Mouse (Mus musculus) A20 (cell line): ENCODE results near the gene Olfr615.
"Not testable (repeated sequence)": the region's sequence is repeated elsewhere in the genome, so short reads cannot be mapped to it uniquely, and the experiment has no call there.

Source experiments
- DNase-seq: peaks from one replicate; pipeline ENCODE4 v3.0.0-alpha.2; 2011; ENCODE audit warnings: low read depth, low spot score

Olfr615 gene

DNA sequence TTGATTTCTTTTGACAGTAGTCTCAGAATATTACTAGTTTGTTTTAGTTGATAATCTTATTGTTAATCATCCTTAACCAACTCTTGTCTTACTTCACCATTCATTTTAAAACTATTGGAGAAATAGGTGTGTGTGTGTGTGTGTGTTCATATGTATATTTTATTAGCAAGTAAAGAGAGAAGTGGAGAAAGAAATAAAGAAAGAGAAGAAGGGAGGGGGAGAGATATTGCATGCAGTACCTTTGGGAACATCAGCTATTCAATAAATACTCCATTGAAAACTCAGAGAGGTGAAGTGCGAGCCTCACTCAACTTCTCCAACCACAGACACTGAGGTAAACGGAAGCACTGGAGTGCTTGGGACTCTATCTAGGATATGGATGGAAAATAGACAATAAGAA is at the start of gene Olfr615:
Olfr615 (plus strand) TSS at position 301 of the 400 bp plus-strand sequence.
- no peak for DNase-seq

DNA sequence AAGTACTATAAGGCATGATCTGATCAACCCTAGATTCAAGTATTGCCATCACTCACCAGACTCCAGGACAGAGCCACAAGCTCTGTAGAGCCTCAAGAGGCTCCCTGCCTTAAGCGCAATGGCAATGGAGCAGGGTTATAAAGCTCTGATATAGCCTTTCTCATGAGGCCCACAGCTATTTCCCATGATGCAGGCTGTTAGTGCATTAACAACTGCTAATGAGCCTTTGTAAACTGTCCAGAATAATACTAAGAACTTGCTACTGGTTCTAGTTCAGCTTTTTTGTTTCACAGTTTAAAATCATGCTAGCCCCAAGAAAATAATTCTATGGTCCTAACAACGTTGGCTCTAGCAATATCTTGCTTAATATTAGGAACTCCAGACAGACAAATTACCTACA is 43.9 kb upstream of the Olfr615 start, which contains the start of gene Olfr610:
Olfr610 (minus strand) TSS at position 101 of the 400 bp plus-strand sequence.
- DNase-seq = no peak

DNA sequence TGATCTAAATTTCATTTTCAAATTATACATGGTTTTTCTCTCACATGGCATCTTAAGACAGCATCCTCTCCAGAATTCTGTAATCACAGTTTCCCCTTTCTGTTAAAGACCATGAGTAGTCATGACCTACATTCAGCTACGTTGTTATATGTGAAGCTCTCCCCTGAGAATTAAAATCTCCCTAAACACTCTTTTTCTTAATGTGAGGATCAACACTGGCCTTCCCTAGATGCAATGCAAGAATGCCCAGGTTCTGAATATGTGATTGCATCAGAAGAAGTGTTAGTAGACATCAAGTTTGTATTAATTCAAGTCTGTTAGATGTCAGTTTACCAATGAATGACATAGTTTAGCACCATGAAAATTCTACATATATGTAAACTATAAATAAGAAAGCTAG is 35.1 kb upstream of the Olfr615 start, which contains the start of gene Olfr611:
Olfr611 (minus strand) TSS at position 101 of the 400 bp plus-strand sequence.
- DNase-seq = not testable (repeated sequence)

DNA sequence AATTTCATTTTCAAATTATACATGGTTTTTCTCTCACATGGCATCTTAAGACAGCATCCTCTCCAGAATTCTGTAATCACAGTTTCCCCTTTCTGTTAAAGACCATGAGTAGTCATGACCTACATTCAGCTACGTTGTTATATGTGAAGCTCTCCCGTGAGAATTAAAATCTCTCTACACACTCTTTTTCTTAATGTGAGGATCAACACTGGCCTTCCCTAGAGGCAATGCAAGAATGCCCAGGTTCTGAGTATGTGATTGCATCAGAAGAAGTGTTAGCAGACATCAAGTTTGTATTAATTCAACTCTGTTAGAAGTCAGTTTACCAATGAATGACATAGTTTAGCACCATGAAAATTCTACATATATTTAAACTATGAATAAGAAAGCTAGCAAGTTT is 13.3 kb upstream of the Olfr615 start, which contains the start of gene Olfr612:
Olfr612 (minus strand) TSS at position 101 of the 400 bp plus-strand sequence.
- DNase-seq = not testable (repeated sequence)

DNA sequence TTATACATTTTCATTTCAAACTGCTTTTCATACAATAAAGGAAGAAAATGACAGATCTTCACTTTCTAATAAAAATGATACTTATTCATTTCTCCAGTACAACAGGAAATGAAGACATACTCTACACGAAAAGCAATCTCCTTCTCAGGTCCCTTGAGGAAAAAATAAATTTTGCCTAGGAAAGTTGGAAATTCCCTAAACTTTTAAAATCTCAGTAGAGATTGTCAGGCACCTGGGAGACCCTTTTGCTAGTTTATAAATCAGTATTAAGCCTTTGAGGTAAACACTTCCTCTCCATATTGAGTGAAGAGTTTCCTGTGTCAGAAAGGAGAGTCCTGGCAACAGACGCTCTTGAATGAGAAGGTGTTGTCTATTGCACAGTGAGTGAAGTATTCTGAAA is 8.1 kb upstream of the Olfr615 start, which contains the start of gene Olfr613:
Olfr613 (plus strand) TSS at position 301 of the 400 bp plus-strand sequence.
- no peak for DNase-seq

DNA sequence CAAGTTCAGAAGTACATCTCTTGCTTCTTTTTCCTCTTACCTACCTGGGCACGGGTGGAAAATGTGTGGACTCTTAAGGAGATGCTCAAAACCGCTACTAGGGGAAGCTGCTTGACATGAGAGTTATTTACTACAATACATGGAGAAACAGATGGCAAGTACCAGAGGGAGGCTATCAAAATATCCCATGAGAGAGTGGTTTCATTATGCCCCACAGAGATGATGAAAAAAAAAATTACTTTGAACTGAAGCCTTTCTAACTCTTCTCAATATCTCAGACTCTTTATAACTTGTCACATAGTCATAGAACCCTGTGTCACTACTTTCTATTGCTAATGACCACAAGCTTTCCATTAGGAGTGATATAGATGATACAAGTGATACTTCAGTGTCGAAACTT is 13.2 kb downstream of the Olfr615 start, which contains the start of gene Olfr616:
Olfr616 (minus strand) TSS at position 101 of the 400 bp plus-strand sequence.
- no peak for DNase-seq

DNA sequence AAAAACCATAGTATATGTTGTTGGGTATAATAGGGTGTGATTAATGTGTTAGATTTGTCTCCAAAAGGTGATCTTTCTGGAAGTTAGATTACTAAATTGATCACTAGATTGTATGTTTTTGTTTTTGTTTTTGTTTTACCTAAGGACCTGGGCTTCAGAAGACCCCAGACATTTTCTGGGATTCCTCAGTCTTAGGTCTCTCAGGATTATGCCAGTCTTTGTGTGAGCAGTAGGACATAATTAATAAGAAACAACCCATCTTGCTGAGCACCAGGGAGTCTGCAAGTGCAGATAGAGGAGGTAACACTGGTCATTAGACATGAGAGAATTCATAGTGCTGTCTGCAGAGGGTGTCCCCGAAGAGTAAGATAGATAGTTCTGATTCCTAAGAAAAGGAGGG is 16.9 kb downstream of the Olfr615 start, which contains the start of gene Olfr617:
Olfr617 (plus strand) TSS at position 301 of the 400 bp plus-strand sequence.
- DNase-seq = no peak

DNA sequence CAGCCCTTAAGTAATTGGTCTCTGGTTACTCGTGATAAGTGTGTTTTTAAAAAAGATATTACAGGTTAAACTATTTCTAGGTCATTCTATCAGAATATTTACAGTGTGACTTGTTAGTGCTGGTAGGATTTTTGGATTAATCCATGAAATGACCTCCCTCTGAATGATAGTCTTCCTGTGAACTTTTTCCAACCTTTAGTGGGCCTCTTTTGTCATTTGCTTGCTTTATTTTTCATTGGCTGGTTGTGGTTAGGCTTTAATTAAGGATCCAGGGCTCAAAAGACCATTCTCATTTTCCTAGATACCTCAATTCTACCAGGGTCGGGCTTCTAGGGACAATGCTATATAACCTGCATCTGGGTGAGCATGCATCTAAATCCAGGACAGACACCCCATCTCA is 33.9 kb downstream of the Olfr615 start, which contains the start of gene Olfr618:
Olfr618 (plus strand) TSS at position 301 of the 400 bp plus-strand sequence.
- no peak for DNase-seq

DNA sequence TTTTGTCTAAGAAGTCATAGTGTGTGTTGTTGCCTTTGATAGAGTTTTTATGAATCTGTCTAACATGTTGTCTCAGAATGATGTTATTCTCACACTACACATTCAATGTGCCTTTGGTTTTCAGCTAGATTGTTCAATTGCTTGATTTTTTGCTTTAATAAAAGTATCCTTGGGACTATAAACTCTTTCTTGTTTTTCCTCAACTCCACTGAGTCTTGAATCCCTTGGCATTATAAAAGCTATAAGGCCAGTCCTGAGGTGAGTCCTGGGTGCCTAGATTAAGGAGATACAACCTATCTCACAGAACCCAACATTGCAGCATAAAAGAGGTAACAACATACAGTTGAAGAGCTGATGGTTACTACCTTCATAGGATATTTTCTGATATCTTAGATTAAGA is 44.4 kb downstream of the Olfr615 start, which contains the start of gene Olfr619:
Olfr619 (plus strand) TSS at position 301 of the 400 bp plus-strand sequence.
- no peak for DNase-seq

DNA sequence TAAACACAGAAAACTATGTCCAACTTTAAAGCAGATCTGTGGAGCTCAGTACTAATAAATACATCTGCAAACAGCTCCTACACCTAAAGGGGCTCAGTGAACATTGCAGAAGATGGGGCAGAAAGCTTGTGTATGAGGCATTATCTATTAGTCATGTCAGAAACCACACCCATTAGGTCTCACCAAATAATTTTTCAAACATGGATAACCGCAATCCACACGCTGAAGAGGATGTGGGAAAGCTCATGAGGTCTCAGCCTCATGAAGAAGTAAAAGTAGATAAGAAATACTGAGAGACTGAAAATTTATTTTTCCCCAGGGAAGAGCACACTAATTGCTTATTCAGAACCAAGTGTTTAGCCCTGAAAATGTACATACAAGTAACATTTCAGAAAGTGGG is 51.5 kb downstream of the Olfr615 start:
- DNase-seq = no peak

DNA sequence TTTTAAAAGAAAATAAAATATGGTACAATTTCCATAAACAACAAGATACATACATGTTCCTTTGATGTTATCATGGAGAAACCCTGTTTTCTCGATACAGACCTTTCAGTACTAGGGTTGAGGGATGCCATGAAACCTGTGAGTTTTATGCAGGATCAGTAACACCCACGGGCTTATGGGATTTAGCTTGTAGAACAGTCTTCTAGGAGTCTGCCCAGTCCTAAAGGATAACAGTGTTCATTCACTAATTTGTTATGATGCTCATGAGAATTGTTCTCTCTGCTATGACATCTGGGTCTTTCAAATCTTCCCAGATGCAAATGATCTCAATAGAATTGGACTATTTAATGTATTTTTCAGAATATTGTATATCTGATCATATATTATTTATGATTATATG is 56.6 kb downstream of the Olfr615 start, which contains the start of gene Olfr620:
Olfr620 (minus strand) TSS at position 101 of the 400 bp plus-strand sequence.
- DNase-seq = no peak
